Mouse (Mus musculus): ENCODE data around the gene Akna. TPM values are rescaled to one million over a fixed set of nuclear protein-coding genes. Genes with fewer than 3 reads are reported as not detected.
A peak's percentile ranks its signal among the peaks of the same experiment; 100 is the strongest.

The Akna gene
- total and polyA plus RNA-seq, 2 experiments from 2014 or later: 3.8 to 6.1 TPM

GRCm38 (mm10) chr4:63385784-63386183, 17.4 kb downstream of the Akna start:
- no peak for DNase-seq
- H3K4me3 ChIP-seq (ENCODE audit: low read depth, low read length): no peak overlapping the region
- ATAC-seq: no peak
- H3K9ac ChIP-seq: no peak overlapping the region
- H3K36me3 ChIP-seq (ENCODE audit: insufficient read depth): peaks cover 21% of the 10 kb centered on the region; the same call in 1 of the 2 replicates
- no peak overlapping the region for H3K4me2 ChIP-seq (ENCODE audit: low read depth)
- H3K9me3 ChIP-seq (ENCODE audit: low read length): no peaks in the 10 kb centered on the region
- H3K27me3 ChIP-seq (ENCODE audit: insufficient read depth, low read length): no peaks in the 10 kb centered on the region
- no peak for TF ChIP-seq CTCF (IDR thresholded peaks at IDR 0.05; ENCODE audit: low read depth)
- 53% methylated on average over 11 of the region's 11 CpGs for WGBS
- H3K4me1 ChIP-seq (ENCODE audit: insufficient read depth): peaks cover 10% of the 10 kb centered on the region
- no peak overlapping the region for H3K27ac ChIP-seq (ENCODE audit: low read depth, low read length)

- WGBS: 88% methylated on average over 3 of the region's 3 CpGs
- H3K4me2 ChIP-seq (ENCODE audit: low read depth): no peak overlapping the region
- no peaks in the 10 kb centered on the region for H3K9me3 ChIP-seq (ENCODE audit: low read length)
- peaks cover 10% of the 10 kb centered on the region for H3K4me1 ChIP-seq (ENCODE audit: insufficient read depth)
- H3K27ac ChIP-seq (ENCODE audit: low read depth, low read length): no peak overlapping the region
- no peak overlapping the region for H3K9ac ChIP-seq
- H3K4me3 ChIP-seq (ENCODE audit: low read depth, low read length): no peak overlapping the region
- DNase-seq: no peak
- H3K27me3 ChIP-seq (ENCODE audit: insufficient read depth, low read length): no peaks in the 10 kb centered on the region
- peaks cover 25% of the 10 kb centered on the region; the same call in 1 of the 2 replicates for H3K36me3 ChIP-seq (ENCODE audit: insufficient read depth)
- TF ChIP-seq CTCF (IDR thresholded peaks at IDR 0.05; ENCODE audit: low read depth): no peak
- no peak for ATAC-seq
Observed at GRCm38 (mm10) chr4:63385253-63385652, 17.9 kb downstream of the Akna start.

- 91% methylated on average over 4 of the region's 4 CpGs for WGBS
- TF ChIP-seq CTCF (IDR thresholded peaks at IDR 0.05; ENCODE audit: low read depth): no peak
Observed at GRCm38 (mm10) chr4:63384262-63384661, 18.9 kb downstream of the Akna start.

GRCm38 (mm10) chr4:63383474-63383873, 19.7 kb downstream of the Akna start:
- Histone ChIP-seq H3K9me3 (ENCODE audit: low read length) (no peaks in the 10 kb centered on the region), H3K27me3 (ENCODE audit: insufficient read depth, low read length) (no peaks in the 10 kb centered on the region), H3K4me2 (ENCODE audit: low read depth) (no peak overlapping the region), H3K36me3 (ENCODE audit: insufficient read depth) (peaks cover 42% of the 10 kb centered on the region), H3K27ac (ENCODE audit: low read depth, low read length) (no peak overlapping the region), H3K4me1 (ENCODE audit: insufficient read depth) (no peaks in the 10 kb centered on the region), H3K4me3 (ENCODE audit: low read depth, low read length) (no peak overlapping the region), H3K9ac (no peak overlapping the region)
- 73% methylated on average over 12 of the region's 12 CpGs for WGBS
- DNase-seq (no peak), ATAC-seq (no peak)
- no peak for TF ChIP-seq CTCF (IDR thresholded peaks at IDR 0.05; ENCODE audit: low read depth)

More at GRCm38 (mm10) chr4:63384262-63384661, 18.9 kb downstream of the Akna start:
- no peak overlapping the region for H3K4me2 ChIP-seq (ENCODE audit: low read depth)
- H3K36me3 ChIP-seq (ENCODE audit: insufficient read depth): peaks cover 35% of the 10 kb centered on the region
- DNase-seq: no peak
- ATAC-seq: no peak
- H3K4me1 ChIP-seq (ENCODE audit: insufficient read depth): peaks cover 5% of the 10 kb centered on the region
- H3K27ac ChIP-seq (ENCODE audit: low read depth, low read length): no peak overlapping the region
- no peaks in the 10 kb centered on the region for H3K27me3 ChIP-seq (ENCODE audit: insufficient read depth, low read length)
- no peaks in the 10 kb centered on the region for H3K9me3 ChIP-seq (ENCODE audit: low read length)
- no peak overlapping the region for H3K4me3 ChIP-seq (ENCODE audit: low read depth, low read length)
- no peak overlapping the region for H3K9ac ChIP-seq

- no peaks in the 10 kb centered on the region for H3K4me1 ChIP-seq (ENCODE audit: insufficient read depth)
- H3K36me3 ChIP-seq (ENCODE audit: insufficient read depth): peaks cover 47% of the 10 kb centered on the region
- ATAC-seq: no peak
- DNase-seq: no peak
- H3K9ac ChIP-seq: no peak overlapping the region
- no peak overlapping the region for H3K27ac ChIP-seq (ENCODE audit: low read depth, low read length)
- TF ChIP-seq CTCF (IDR thresholded peaks at IDR 0.05; ENCODE audit: low read depth): no peak
- no peaks in the 10 kb centered on the region for H3K9me3 ChIP-seq (ENCODE audit: low read length)
- WGBS: 93% methylated on average over 4 of the region's 4 CpGs
- H3K4me3 ChIP-seq (ENCODE audit: low read depth, low read length): no peak overlapping the region
- no peaks in the 10 kb centered on the region for H3K27me3 ChIP-seq (ENCODE audit: insufficient read depth, low read length)
- H3K4me2 ChIP-seq (ENCODE audit: low read depth): no peak overlapping the region
Observed at GRCm38 (mm10) chr4:63382676-63383369, 20.3 kb downstream of the Akna start.

GRCm38 (mm10) chr4:63377483-63377882, 25.7 kb downstream of the Akna start:
- no peak overlapping the region for H3K9ac ChIP-seq
- WGBS: 61% methylated on average over 7 of the region's 7 CpGs
- no peaks in the 10 kb centered on the region for H3K27me3 ChIP-seq (ENCODE audit: insufficient read depth, low read length)
- H3K4me1 ChIP-seq (ENCODE audit: insufficient read depth): no peaks in the 10 kb centered on the region
- H3K27ac ChIP-seq (ENCODE audit: low read depth, low read length): no peak overlapping the region
- no peak for DNase-seq
- H3K36me3 ChIP-seq (ENCODE audit: insufficient read depth): peaks cover 53% of the 10 kb centered on the region
- TF ChIP-seq CTCF (IDR thresholded peaks at IDR 0.05; ENCODE audit: low read depth): peak; percentile 48
- no peak overlapping the region for H3K4me3 ChIP-seq (ENCODE audit: low read depth, low read length)
- ATAC-seq: no peak
- H3K4me2 ChIP-seq (ENCODE audit: low read depth): no peak overlapping the region
- no peaks in the 10 kb centered on the region for H3K9me3 ChIP-seq (ENCODE audit: low read length)

- Histone ChIP-seq H3K4me3 (ENCODE audit: low read depth, low read length) (no peak overlapping the region), H3K9me3 (ENCODE audit: low read length) (no peaks in the 10 kb centered on the region), H3K27me3 (ENCODE audit: insufficient read depth, low read length) (no peaks in the 10 kb centered on the region), H3K4me1 (ENCODE audit: insufficient read depth) (no peaks in the 10 kb centered on the region), H3K9ac (no peak overlapping the region), H3K4me2 (ENCODE audit: low read depth) (no peak overlapping the region), H3K36me3 (ENCODE audit: insufficient read depth) (peaks cover 42% of the 10 kb centered on the region), H3K27ac (ENCODE audit: low read depth, low read length) (no peak overlapping the region)
- DNase-seq: peak; percentile 45
- 58% methylated on average over 1 of the region's 1 CpGs for WGBS
- peak; percentile 58 for ATAC-seq
- no peak for TF ChIP-seq CTCF (IDR thresholded peaks at IDR 0.05; ENCODE audit: low read depth)
Observed at GRCm38 (mm10) chr4:63375367-63375766, 27.8 kb downstream of the Akna start.
